Mouse (Mus musculus) ZHBTc4 (cell line): ENCODE measurements at regions not wholly inside any gene's neighbourhood (a gene's known extent, or its start where the extent isn't known, plus 50 kb on each side); places are given as distances from the start of the nearest gene placed in this dataset.
A peak's percentile ranks its signal among the peaks of the same experiment; 100 is the strongest.
"Not testable (repeated sequence)": the region's sequence is repeated elsewhere in the genome, so short reads cannot be mapped to it uniquely, and the experiment has no call there.

ENCODE experiments used
- DNase-seq: peaks from one replicate; pipeline ENCODE4 v3.0.0-alpha.2; 2011; ENCODE audit warnings: low read depth, low spot score

DNA sequence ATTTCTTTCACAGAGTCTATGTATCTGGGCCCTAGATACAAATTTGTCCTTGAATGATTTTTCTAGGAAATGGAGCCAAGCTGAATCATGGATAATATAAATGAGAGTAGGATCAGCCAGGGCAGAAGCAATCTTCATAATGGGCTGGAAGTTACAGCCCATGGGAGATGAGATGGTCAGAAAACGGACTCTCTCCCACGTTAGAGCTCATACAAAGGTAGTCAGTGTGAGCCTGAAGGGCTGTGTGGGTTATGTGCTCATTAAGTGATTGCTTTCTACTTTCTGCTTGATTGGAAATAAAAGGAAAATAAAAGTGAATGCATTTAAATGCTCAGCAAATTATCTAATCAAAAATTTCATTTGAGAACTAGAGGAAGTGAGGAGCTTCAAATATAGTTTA is 2017.1 kb upstream of the Pcdh20 start:
- DNase-seq, result no peak

DNA sequence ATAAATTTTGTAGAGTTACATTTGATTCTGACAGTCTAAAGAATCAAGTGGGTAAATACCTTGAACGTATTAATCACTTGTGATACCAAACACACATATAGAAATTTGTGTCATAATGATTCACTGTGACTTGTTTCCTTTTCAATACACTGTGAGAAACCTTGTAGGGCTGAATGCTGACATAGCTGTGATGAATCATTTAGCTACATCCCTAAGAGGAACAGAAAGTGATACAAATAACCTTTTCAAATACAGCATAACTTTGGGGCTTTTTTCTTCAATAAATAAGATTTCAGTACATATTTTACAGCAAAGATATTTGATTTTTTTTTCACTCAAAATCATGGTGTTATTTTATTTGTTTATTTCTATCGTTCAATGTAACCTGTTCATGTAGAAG is 1976.8 kb upstream of the Pcdh20 start:
- no peak for DNase-seq

GRCm38 (mm10) chr14:90432874-90433543 is 1961.8 kb upstream of the Pcdh20 start:
- DNase-seq, result peak; percentile 70

GRCm38 (mm10) chr14:90412707-90413106 is 1941.5 kb upstream of the Pcdh20 start:
- no peak for DNase-seq

- no peak for DNase-seq
Observed at GRCm38 (mm10) chr14:90406350-90406749, 1935.2 kb upstream of the Pcdh20 start.

DNA sequence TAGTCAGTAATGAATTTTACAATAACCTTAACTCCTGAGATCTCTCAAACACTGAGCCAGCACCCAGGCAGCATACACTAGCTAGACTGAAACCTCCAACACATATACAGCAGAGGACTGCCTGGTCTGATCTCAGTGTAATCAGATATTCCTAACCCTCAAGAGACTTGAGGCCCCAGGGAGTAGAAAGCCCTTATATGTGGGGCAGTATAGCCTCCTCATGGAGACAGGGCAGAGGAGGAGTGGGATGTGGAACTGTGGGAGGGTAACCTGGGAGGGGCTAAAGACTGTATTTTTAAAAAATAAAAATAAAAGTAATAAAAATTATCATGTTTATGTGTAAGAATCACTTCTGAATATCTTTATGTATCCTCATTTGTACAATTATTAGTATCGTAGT is 1934.3 kb upstream of the Pcdh20 start:
- no peak for DNase-seq

DNA sequence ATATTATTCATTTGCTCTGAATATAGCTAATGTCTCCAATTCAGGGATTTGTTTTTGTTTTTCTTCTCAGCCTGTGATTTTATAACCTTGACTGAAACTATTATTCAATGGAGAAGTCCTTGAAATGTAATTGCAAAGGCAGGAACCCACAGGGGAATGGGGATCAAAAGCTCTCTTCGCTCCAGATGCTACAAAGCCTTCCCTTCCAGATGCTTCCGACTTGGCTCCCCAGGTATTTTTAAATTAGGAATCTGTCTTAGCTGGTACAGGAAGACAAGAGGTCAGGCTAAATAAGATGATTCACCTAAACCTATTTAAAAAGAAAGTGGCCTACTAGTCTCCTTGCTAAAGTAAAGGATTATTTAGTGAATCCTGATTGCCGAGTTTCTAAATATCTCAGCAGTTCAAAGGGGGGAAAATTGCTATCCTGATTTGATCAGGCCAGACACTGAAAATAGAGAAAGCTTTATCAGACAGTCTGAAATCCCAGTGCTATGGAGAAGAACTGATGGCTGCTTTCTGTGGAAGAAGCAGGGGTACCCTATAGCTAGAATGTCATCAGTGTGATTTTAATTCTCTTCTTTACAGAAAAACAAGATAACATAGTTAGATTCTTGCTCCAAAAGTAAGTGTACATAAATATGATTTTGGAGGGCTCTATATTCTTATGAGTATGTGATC is 1896.2 kb upstream of the Pcdh20 start:
- no peak for DNase-seq

DNA sequence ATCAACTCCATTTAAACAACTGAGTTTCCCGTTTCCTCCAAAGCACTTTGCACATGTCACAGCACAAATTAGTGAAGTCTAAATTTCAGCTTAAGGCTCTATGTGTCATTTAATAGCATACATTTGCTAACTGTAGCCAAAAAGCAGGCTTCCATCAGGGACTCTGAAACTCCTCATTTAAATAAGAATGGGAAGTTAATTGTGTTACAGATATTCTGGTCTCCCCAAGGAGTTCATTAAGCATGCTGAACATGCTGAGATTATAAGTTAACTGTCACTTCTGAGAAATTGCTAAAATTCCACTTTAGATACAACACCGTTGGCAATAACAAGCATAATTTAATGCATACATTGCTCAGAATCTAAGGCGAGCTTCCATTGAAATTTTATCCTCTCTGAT is 1863.3 kb upstream of the Pcdh20 start:
- DNase-seq, result no peak

DNA sequence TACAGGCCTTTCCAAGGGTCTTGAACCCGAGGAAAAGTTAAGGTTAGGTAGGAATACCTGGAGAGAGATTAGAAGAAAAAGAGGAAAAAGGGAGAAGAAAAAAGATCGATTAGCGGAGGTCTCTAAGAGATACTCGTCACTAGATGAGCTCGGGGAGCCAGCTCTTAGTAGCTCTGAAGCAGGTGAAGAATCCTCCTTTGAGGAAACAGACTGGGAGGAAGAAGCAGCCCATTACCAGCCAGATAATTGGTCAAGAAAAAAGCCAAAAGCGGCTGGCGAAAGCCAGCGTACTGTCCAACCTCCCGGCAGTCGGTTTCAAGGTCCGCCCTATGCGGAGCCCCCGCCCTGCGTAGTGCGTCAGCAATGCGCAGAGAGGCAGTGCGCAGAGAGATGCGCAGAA is 1824.3 kb upstream of the Pcdh20 start:
- DNase-seq, result not testable (repeated sequence)

GRCm38 (mm10) chr14:90246042-90246441 is 1774.8 kb upstream of the Pcdh20 start:
- no peak for DNase-seq

DNA sequence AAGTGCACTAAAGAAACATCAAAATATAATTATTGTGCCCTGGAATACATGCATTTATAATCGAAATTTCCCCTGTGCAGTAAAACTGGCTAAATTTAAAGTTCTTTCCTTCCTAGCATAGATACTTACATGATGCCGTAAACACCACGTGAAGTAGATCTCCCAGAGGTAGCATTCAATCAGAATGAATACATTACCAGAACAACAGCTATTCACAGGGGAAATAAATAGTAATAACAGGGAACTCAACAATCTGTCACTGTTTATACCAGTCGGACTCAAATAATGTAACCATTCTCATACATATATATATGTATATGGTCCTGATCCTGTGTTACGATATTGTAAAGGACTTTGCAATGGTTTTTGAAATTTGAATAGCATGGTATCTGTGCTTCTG is 1761.5 kb upstream of the Pcdh20 start:
- no peak for DNase-seq

DNA sequence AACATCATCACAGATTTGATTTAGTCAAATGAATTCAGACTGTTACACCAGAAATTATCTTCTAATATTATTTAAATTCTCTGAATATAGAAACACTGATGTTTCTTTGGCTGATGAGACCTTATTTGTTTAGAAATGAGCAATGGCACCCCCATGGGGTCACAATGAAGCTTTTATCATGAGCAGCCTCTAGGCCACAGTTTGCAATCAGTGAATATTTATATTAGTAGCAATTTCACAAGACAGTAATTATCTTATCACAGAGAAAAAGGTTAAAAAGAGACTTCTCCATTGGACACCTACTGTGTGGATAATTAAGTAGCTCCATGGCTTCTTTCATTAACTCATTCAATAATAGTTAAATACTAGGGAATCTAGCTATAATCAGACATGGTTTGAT is 1729.1 kb upstream of the Pcdh20 start:
- no peak for DNase-seq

- no peak for DNase-seq
Observed at GRCm38 (mm10) chr14:90197791-90198190, 1726.6 kb upstream of the Pcdh20 start.

DNA sequence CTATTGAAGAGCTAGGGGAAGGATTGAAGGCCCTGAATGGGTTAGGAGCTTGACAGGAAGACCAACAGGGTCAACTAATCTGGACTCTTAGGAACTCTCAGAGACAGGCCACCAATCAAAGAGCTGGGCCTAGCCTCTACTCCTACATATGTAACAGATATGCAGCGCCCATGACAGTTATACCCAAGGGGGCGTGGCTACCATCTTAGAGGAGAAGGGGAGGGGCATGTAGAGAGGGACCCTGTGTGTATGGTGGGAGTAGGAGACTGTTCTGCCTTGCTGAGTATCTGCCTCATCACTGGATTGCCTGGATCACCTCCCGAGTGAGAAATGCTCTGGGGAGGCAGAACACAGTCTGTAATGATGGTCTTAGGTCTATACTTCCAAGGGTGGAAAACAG is 1701.5 kb upstream of the Pcdh20 start:
- no peak for DNase-seq
